Mouse (Mus musculus) heart, adult 2 months (tissue): ENCODE measurements around the gene Inpp5a.

Experiments
- CTCF ChIP-seq: fragments of 200-600 bp; IDR thresholded peaks from 2 replicates; pipeline ENCODE4 v1.8.1; 2022; ENCODE audit warnings: antibody characterized with exemption, mild to moderate bottlenecking, moderate library complexity
- EP300 ChIP-seq: fragments of 200-500 bp; IDR thresholded peaks from 2 replicates; pipeline ENCODE4 v1.6.1; 2011; ENCODE audit warnings: low read depth, low read length, control low read depth; ENCODE audit not compliant: insufficient read depth
- POLR2A ChIP-seq: fragments of 200-500 bp; IDR thresholded peaks from 2 replicates; pipeline ENCODE4 v1.6.1; 2011; ENCODE audit warnings: mild to moderate bottlenecking, low read depth, low read length, control low read depth; ENCODE audit not compliant: insufficient read depth

DNA sequence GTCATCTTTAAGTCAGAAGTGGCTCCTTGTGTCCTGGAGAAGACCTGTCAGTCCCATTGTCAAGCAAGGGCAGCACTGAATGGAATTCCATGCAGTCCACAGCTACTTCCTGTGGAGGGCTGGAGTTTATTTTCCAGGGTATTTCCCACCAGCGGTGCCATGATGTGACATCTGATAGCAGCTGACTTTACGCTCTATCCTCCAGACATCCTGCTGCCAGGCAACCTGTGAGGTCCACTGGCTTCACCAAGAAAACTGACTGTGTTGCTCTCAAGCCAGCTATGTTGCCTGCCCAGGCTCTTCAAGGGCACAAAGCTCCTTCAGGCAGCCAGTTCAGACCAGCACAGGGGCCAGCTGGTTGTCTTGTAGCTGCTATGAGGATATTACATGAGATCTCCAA, 79.5 kb downstream of the Inpp5a start:
- TF ChIP-seq CTCF (no peak), POLR2A (no peak), EP300 (no peak)
